Mouse (Mus musculus) MEL (cell line): ENCODE measurements around the gene Ccdc141. TPM values are rescaled to one million over a fixed set of nuclear protein-coding genes. Genes with fewer than 3 reads are reported as not detected.

Experiments
- DNase-seq: peaks from one replicate; pipeline ENCODE4 v3.0.0; 2011; ENCODE audit warnings: low read depth, low spot score
- H3K27ac ChIP-seq: 2 replicates; pipeline ENCODE4 v1.5.1; 2012; ENCODE audit warnings: low read depth, mild to moderate bottlenecking, control low read depth, low read length, moderate library complexity; ENCODE audit not compliant: control insufficient read depth
- H3K27me3 ChIP-seq, 2 experiments: fragments of 150-350 bp in 1 of 2; sonication (generic) in 1 of 2; 2 replicates each; pipeline ENCODE4 v1.6.1; 2012; ENCODE audit warnings: low read length in 2 of 2, mild to moderate bottlenecking in 2 of 2, improper control_type of control experiment in 1 of 2, moderate library complexity in 1 of 2; ENCODE audit not compliant: insufficient read depth in 2 of 2, control insufficient read depth in 1 of 2
- H3K36me3 ChIP-seq, 2 experiments: 2 replicates each; pipeline ENCODE4 v1.6.1; 2012 to 2014; ENCODE audit warnings: low read length in 2 of 2, improper control_type of control experiment in 1 of 2, inconsistent platforms in 1 of 2, mild to moderate bottlenecking in 1 of 2; ENCODE audit not compliant: insufficient read depth in 2 of 2, control insufficient read depth in 1 of 2
- H3K4me1 ChIP-seq, 2 experiments: fragments of 150-350 bp in 1 of 2; sonication (generic) in 1 of 2; 2 replicates each; pipeline ENCODE4 v1.6.1; 2012; ENCODE audit warnings: low read length in 2 of 2, improper control_type of control experiment in 1 of 2, mild to moderate bottlenecking in 1 of 2; ENCODE audit not compliant: insufficient read depth in 2 of 2, control insufficient read depth in 1 of 2
- H3K4me3 ChIP-seq, 2 experiments: fragments of 150-350 bp in 1 of 2; sonication (generic) in 1 of 2; 2 replicates each; pipeline ENCODE4 v1.5.1; 2012; ENCODE audit warnings: low read depth in 2 of 2, low read length in 2 of 2, mild to moderate bottlenecking in 2 of 2, moderate library complexity in 2 of 2, control low read depth in 1 of 2, improper control_type of control experiment in 1 of 2; ENCODE audit not compliant: control insufficient read depth in 1 of 2, insufficient read depth in 1 of 2
- H3K79me2 ChIP-seq: 2 replicates; pipeline ENCODE4 v1.6.1; 2012; ENCODE audit warnings: mild to moderate bottlenecking, low read length, moderate library complexity; ENCODE audit not compliant: control insufficient read depth, poor library complexity, insufficient read depth
- H3K9ac ChIP-seq: 2 replicates; pipeline ENCODE4 v1.6.1; 2012; ENCODE audit warnings: low read depth, mild to moderate bottlenecking, control low read depth, low read length, moderate library complexity; ENCODE audit not compliant: control insufficient read depth, poor library complexity, severe bottlenecking
- H3K9me3 ChIP-seq: fragments of 150-350 bp; sonication (generic); replicated peaks from 2 replicates; pipeline ENCODE4 v1.6.1; 2012; ENCODE audit warnings: mild to moderate bottlenecking, low read length, improper control_type of control experiment, moderate library complexity; ENCODE audit not compliant: insufficient read depth
- BHLHE40 ChIP-seq: IDR thresholded peaks from 2 replicates; pipeline ENCODE4 v1.6.1; 2012; ENCODE audit warnings: low read depth, mild to moderate bottlenecking, inconsistent platforms, low read length, improper control_type of control experiment, borderline replicate concordance
- CHD1 ChIP-seq: IDR thresholded peaks from 2 replicates; pipeline ENCODE4 v1.6.1; 2012; ENCODE audit warnings: low read depth, mild to moderate bottlenecking, inconsistent platforms, low read length, improper control_type of control experiment
- CHD2 ChIP-seq: IDR thresholded peaks from 2 replicates; pipeline ENCODE4 v1.6.1; 2011; ENCODE audit warnings: low read length, improper control_type of control experiment
- CTCF ChIP-seq, 3 experiments: IDR thresholded peaks in 2 of 3; conservative IDR thresholded peaks in 1 of 3; 2 replicates each; pipeline ENCODE4 v1.5.1; 2011 to 2012; ENCODE audit warnings: low read length in 3 of 3, low read depth in 2 of 3, mild to moderate bottlenecking in 2 of 3, improper control_type of control experiment in 1 of 3, inconsistent platforms in 1 of 3, mixed read lengths in 1 of 3, moderate library complexity in 1 of 3; ENCODE audit not compliant: control insufficient read depth in 1 of 3, insufficient read depth in 1 of 3, poor library complexity in 1 of 3, severe bottlenecking in 1 of 3
- ELF1 ChIP-seq: IDR thresholded peaks from 2 replicates; pipeline ENCODE4 v1.6.1; 2014; ENCODE audit warnings: low read depth, mild to moderate bottlenecking, inconsistent platforms, low read length, improper control_type of control experiment, moderate library complexity
- ETS1 ChIP-seq: IDR thresholded peaks from 2 replicates; pipeline ENCODE4 v1.6.1; 2012; ENCODE audit warnings: low read depth, mild to moderate bottlenecking, inconsistent platforms, low read length, improper control_type of control experiment, moderate library complexity
- HCFC1 ChIP-seq: IDR thresholded peaks from 2 replicates; pipeline ENCODE4 v1.6.1; 2012; ENCODE audit warnings: low read depth, mild to moderate bottlenecking, inconsistent platforms, low read length, improper control_type of control experiment, moderate library complexity
- MAFK ChIP-seq: IDR thresholded peaks from 2 replicates; pipeline ENCODE4 v1.6.1; 2011; ENCODE audit warnings: low read depth, mild to moderate bottlenecking, low read length, improper control_type of control experiment, borderline replicate concordance
- MEF2A ChIP-seq: IDR thresholded peaks from 2 replicates; pipeline ENCODE4 v1.6.1; 2014; ENCODE audit warnings: low read depth, mild to moderate bottlenecking, inconsistent platforms, low read length, improper control_type of control experiment; ENCODE audit not compliant: poor library complexity, insufficient replicate concordance, severe bottlenecking; ENCODE audit errors: extremely low read depth
- MYB ChIP-seq: IDR thresholded peaks from 2 replicates; pipeline ENCODE4 v1.6.1; 2011; ENCODE audit warnings: mild to moderate bottlenecking, low read depth, low read length, improper control_type of control experiment
- MYC ChIP-seq: IDR thresholded peaks from 2 replicates; pipeline ENCODE4 v1.6.1; 2011; ENCODE audit warnings: low read depth, mild to moderate bottlenecking, low read length, improper control_type of control experiment, moderate library complexity
- NELFE ChIP-seq: IDR thresholded peaks from 2 replicates; pipeline ENCODE4 v1.6.1; 2011; ENCODE audit warnings: low read depth, low read length, improper control_type of control experiment
- POLR2A ChIP-seq, 2 experiments: IDR thresholded peaks; 2 replicates each; pipeline ENCODE4 v1.6.1; 2011 to 2012; ENCODE audit warnings: low read length in 2 of 2, mild to moderate bottlenecking in 2 of 2, control low read depth in 1 of 2, improper control_type of control experiment in 1 of 2, low read depth in 1 of 2, moderate library complexity in 1 of 2; ENCODE audit not compliant: control insufficient read depth in 1 of 2, insufficient read depth in 1 of 2, poor library complexity in 1 of 2
- POLR2AphosphoS2 ChIP-seq: IDR thresholded peaks from 2 replicates; pipeline ENCODE4 v1.6.1; 2011; ENCODE audit warnings: low read length, improper control_type of control experiment
- RAD21 ChIP-seq: IDR thresholded peaks from 2 replicates; pipeline ENCODE4 v1.6.1; 2011; ENCODE audit warnings: mild to moderate bottlenecking, low read depth, low read length, improper control_type of control experiment
- RCOR1 ChIP-seq: IDR thresholded peaks from 2 replicates; pipeline ENCODE4 v1.6.1; 2012; ENCODE audit warnings: low read depth, mild to moderate bottlenecking, inconsistent platforms, low read length, improper control_type of control experiment
- SIN3A ChIP-seq: IDR thresholded peaks from 2 replicates; pipeline ENCODE4 v1.6.1; 2012; ENCODE audit warnings: low read length, improper control_type of control experiment, inconsistent platforms
- SMC3 ChIP-seq: IDR thresholded peaks from 2 replicates; pipeline ENCODE4 v1.6.1; 2011; ENCODE audit warnings: low read depth, low read length, improper control_type of control experiment
- USF2 ChIP-seq, 2 experiments: IDR thresholded peaks; 2 replicates each; pipeline ENCODE4 v1.6.1; 2011 to 2012; ENCODE audit warnings: improper control_type of control experiment in 2 of 2, low read length in 2 of 2, borderline replicate concordance in 1 of 2, inconsistent platforms in 1 of 2, low read depth in 1 of 2, mild to moderate bottlenecking in 1 of 2; ENCODE audit not compliant: insufficient read depth in 1 of 2
- ZKSCAN1 ChIP-seq: IDR thresholded peaks from 2 replicates; pipeline ENCODE4 v1.6.1; 2012; ENCODE audit warnings: low read depth, mild to moderate bottlenecking, inconsistent platforms, low read length, improper control_type of control experiment, moderate library complexity
- polyA plus RNA-seq, 2 experiments: library from polyadenylated mRNA; stranded (reverse) in 1 of 2; unstranded in 1 of 2; fragments of >175 nt in 1 of 2; fragments of >200 nt in 1 of 2; gene quantifications; 2 replicates each; pipeline versions ENCODE4 v1.2.1 to v1.2.4; 2012; ENCODE audit warnings: low replicate concordance in 2 of 2, low read depth in 1 of 2; ENCODE audit not compliant: insufficient read length in 2 of 2, insufficient read depth in 1 of 2, missing spikeins in 1 of 2
- total RNA-seq: library from RNA; depleted of rRNA; stranded (reverse); fragments of 300-350 nt; gene quantifications from 2 replicates; pipeline ENCODE4 v1.2.3, GENCODE M21; 2012

Ccdc141 gene
- total and polyA plus RNA-seq, 3 experiments: 0.54 to 1.1 TPM; not detected in 1

- DNase-seq: no peak
- Histone ChIP-seq H3K79me2 (no peaks in the 10 kb centered on the region), H3K4me1 (no peaks in the 10 kb centered on the region), H3K9me3 (no peaks in the 10 kb centered on the region), H3K9ac (no peak overlapping the region), H3K4me3 (no peak overlapping the region), H3K27me3 (no peaks in the 10 kb centered on the region), H3K27ac (no peak overlapping the region), H3K36me3 (no peaks in the 10 kb centered on the region)
- TF ChIP-seq MAFK (no peak), RAD21 (no peak), USF2 (IDR thresholded peaks at IDR 0.05; ENCODE audit: borderline replicate concordance in 1 of 2, insufficient read depth in 1 of 2, low read depth in 1 of 2, low read length in 2 of 2) (no peak), CHD2 (no peak), BHLHE40 (no peak), MEF2A (no peak), CTCF (IDR thresholded peaks at IDR 0.05 in 2 of 3, conservative IDR thresholded peaks at IDR 0.05 in 1 of 3; ENCODE audit: control insufficient read depth in 1 of 3, insufficient read depth in 1 of 3, low read depth in 2 of 3, low read length in 3 of 3, poor library complexity in 1 of 3, severe bottlenecking in 1 of 3) (no peak), SMC3 (no peak), CHD1 (no peak), MYC (no peak), ZKSCAN1 (no peak), SIN3A (no peak), ELF1 (no peak), POLR2AphosphoS2 (no peak), RCOR1 (no peak), HCFC1 (no peak), ETS1 (no peak)
Observed at GRCm38 (mm10) chr2:77084629-77085028, 85.8 kb downstream of the Ccdc141 start.

- no peaks in the 10 kb centered on the region for H3K79me2 ChIP-seq
- DNase-seq: peak; percentile 3
- H3K36me3 ChIP-seq: no peaks in the 10 kb centered on the region
- no peaks in the 10 kb centered on the region for H3K27me3 ChIP-seq
- TF ChIP-seq SMC3: peak; percentile 50
- peak in 1 of 3 experiments; percentile 40; a peak in 1 of 6 replicates for TF ChIP-seq CTCF (IDR thresholded peaks at IDR 0.05 in 2 of 3, conservative IDR thresholded peaks at IDR 0.05 in 1 of 3; ENCODE audit: control insufficient read depth in 1 of 3, insufficient read depth in 1 of 3, low read depth in 2 of 3, low read length in 3 of 3, poor library complexity in 1 of 3, severe bottlenecking in 1 of 3)
- no peak for TF ChIP-seq MYB
- TF ChIP-seq NELFE: no peak
- TF ChIP-seq POLR2A (IDR thresholded peaks at IDR 0.05; ENCODE audit: control insufficient read depth in 1 of 2, insufficient read depth in 1 of 2, low read depth in 1 of 2, low read length in 2 of 2, poor library complexity in 1 of 2): no peak
- TF ChIP-seq RAD21: peak; percentile 37
- TF ChIP-seq HCFC1: no peak
- TF ChIP-seq, all 39 proteins: peak for 3
- Histone ChIP-seq H3K9ac (no peak overlapping the region), H3K9me3 (no peaks in the 10 kb centered on the region), H3K4me3 (no peak overlapping the region), H3K4me1 (no peaks in the 10 kb centered on the region), H3K27ac (no peak overlapping the region)
Observed at GRCm38 (mm10) chr2:77081156-77081555, 89.3 kb downstream of the Ccdc141 start.
